Mouse (Mus musculus): ENCODE results near the gene Slfn2.

The Slfn2 gene

GRCm38 (mm10) chr11:83077714-83078422 lies 13.0 kb downstream of the Slfn2 start:
- peak; percentile 63 to 79 for DNase-seq

- peak in 1 of 2 experiments; percentile 47 for DNase-seq
Measured at GRCm38 (mm10) chr11:83078423-83079140, 13.7 kb downstream of the Slfn2 start.

GRCm38 (mm10) chr11:83079487-83080199 lies 14.7 kb downstream of the Slfn2 start:
- peak in 1 of 2 experiments; percentile 73 for DNase-seq

GRCm38 (mm10) chr11:83082741-83083473 lies 18.0 kb downstream of the Slfn2 start:
- no peak for DNase-seq

GRCm38 (mm10) chr11:83084161-83084560 lies 19.2 kb downstream of the Slfn2 start:
- DNase-seq: no peak

- no peak for DNase-seq
Measured at GRCm38 (mm10) chr11:83084761-83085160, 19.8 kb downstream of the Slfn2 start.

GRCm38 (mm10) chr11:83115138-83115537 lies 50.2 kb downstream of the Slfn2 start:
- DNase-seq: peak; percentile 12 to 46

GRCm38 (mm10) chr11:83116597-83117227 lies 51.8 kb downstream of the Slfn2 start, which contains the start of gene Slfn1:
Slfn1 (plus strand) TSS chr11:83116849.
- peak in 1 of 2 experiments; percentile 22 for DNase-seq

GRCm38 (mm10) chr11:83118056-83118455 lies 53.1 kb downstream of the Slfn2 start:
- peak in 1 of 2 experiments; percentile 15 for DNase-seq

Measured in thymus, adult 18-20 months (tissue).